Mouse (Mus musculus): ENCODE results near the gene Fdxr. TPM values are rescaled to one million over a fixed set of nuclear protein-coding genes. Genes with fewer than 3 reads are reported as not detected.

Gene Fdxr
- total RNA-seq (2014; rRNA removed) (18.6 and 26.2 TPM in 2 replicates), polyA plus RNA-seq (2015; fragmentation: Nextera tagmentation; extraction: Ambion mirVana) (14.0 and 16.4 TPM in 2 replicates)

DNA sequence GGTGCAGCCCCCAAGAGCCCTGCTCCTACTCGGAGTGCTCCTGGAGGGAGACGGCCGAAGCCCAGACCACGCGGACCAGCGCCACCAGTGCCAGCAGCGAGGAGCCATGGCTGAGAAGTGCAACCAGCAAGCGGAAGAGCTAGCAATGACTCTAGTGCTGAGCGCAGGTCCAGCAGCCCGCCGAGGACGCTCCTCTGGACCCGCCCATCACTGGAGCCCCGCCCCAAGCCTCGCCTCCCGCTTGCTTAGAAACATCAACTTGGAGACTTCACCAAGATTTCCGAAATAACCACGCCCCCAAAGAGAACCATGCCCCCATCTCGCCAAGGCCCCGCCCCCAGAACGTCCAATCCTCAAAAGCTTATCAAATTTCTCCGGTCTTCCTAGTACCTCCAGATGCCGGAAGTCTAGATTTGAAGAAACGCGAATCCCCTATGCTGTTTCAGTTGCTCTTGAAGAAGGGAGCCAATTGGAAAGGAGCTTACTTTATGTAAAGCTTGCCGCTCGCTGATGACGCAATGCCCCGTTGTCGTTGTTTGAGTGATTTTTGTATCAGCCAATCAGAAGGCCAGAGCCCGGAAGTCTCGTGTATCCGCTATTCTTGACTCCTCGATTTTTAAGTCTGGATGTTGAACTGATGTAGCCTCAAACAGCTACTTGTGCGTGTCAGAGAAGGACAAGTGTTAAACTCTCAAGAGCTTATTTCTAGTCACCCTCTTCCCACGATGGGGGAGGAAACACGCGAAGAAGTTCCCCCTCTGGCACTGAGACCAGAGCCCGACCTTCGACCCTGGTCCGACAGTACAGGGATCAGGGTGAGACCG lies at the start of gene Fdxr:
Gene Fdxr (minus strand): TSS at position 271 of the 824 bp plus-strand sequence.
- Histone ChIP-seq H3K9me3 (ENCODE audit: low read length) (no peaks in the 10 kb centered on the region), H3K9ac (peak within 1 kb of the TSS; percentile 77), H3K4me2 (ENCODE audit: low read depth) (peak within 1 kb of the TSS; percentile 79), H3K27me3 (ENCODE audit: insufficient read depth, low read length) (no peaks in the 10 kb centered on the region), H3K27ac (ENCODE audit: low read depth, low read length) (peak within 1 kb of the TSS; percentile 88), H3K36me3 (ENCODE audit: insufficient read depth) (peaks cover under 1% of the 10 kb centered on the region; the same call in 1 of the 2 replicates), H3K4me1 (ENCODE audit: insufficient read depth) (0 out of 2 replicates have a peak, but pooled peaks cover 6% of the 10 kb centered on the region), H3K4me3 (ENCODE audit: low read depth, low read length) (peak within 1 kb of the TSS; percentile 74)
- DNase-seq: peak; percentile 99
- under 1% methylated on average over 42 of the region's 42 CpGs for WGBS
- peak; percentile 48 for TF ChIP-seq CTCF (IDR thresholded peaks at IDR 0.05; ENCODE audit: low read depth)
- peak; percentile 96 for ATAC-seq

DNA sequence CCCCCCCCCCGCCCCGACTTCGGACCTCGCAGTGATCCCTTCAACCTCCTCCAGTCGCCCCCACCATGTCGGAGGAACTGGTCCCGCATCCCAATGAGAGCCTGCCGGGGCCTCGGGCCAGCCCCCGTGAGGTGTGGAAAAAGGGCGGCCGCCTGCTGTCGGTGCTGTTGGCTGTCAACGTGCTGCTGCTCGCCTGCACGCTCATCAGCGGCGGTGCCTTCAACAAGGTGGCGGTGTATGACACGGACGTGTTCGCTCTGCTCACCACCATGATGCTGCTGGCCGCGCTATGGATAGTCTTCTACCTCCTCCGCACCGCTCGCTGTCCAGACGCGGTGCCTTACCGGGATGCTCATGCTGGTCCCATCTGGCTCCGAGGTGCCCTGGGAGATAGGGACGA lies 46.5 kb upstream of the Fdxr start:
- no peak for DNase-seq
- H3K36me3 ChIP-seq (ENCODE audit: insufficient read depth): no peaks in the 10 kb centered on the region
- TF ChIP-seq CTCF (IDR thresholded peaks at IDR 0.05; ENCODE audit: low read depth): no peak
- H3K4me1 ChIP-seq (ENCODE audit: insufficient read depth): no peaks in the 10 kb centered on the region
- WGBS: 22% methylated on average over 32 of the region's 32 CpGs
- no peaks in the 10 kb centered on the region for H3K9me3 ChIP-seq (ENCODE audit: low read length)
- no peak overlapping the region for H3K4me2 ChIP-seq (ENCODE audit: low read depth)
- H3K27ac ChIP-seq (ENCODE audit: low read depth, low read length): no peak overlapping the region
- no peak for ATAC-seq
- H3K9ac ChIP-seq: no peak overlapping the region
- H3K4me3 ChIP-seq (ENCODE audit: low read depth, low read length): no peak overlapping the region
- H3K27me3 ChIP-seq (ENCODE audit: insufficient read depth, low read length): peaks cover 58% of the 10 kb centered on the region

DNA sequence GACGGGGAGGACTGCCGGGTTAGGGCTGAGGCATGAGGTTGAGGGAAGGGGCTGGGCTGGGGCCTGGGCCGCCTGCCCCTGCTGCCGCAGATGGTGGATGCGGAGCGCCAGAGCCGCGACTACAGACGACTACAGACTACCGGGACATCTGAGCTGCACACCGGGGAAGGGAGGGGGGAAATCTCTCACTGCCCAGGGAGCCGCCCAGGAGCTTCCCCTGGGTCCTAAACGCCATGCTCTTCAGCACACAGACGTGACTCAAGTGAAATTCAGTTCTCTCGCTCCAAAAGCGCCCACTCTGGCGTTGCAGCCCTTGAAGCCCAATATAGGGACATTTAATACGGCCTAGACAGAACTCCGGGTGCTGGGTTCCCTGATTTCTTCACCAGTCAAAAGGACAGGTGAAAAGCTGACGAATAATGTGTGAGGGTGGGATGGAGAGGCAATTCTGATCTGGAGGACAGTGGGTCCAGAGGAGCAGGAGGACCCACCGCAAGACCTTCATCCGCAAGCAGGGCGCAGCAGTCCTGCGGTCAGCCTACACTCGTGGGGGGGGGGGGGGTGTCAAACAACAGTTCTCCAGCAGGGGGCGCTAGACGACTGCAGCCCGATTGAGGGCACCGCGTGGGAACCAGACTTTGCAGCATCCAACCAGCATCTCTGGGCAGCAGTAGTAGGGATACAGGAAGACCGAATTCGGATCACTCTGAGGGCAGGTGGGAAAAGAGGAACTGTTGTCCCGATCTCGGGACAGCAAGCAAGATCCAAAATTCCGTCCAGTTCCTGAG lies 45.2 kb upstream of the Fdxr start, which contains the start of gene Ush1g:
Gene Ush1g (minus strand): TSS at position 136 of the 788 bp plus-strand sequence.
- Histone ChIP-seq H3K4me1 (ENCODE audit: insufficient read depth) (no peaks in the 10 kb centered on the region), H3K27me3 (ENCODE audit: insufficient read depth, low read length) (peaks cover 71% of the 10 kb centered on the region), H3K4me2 (ENCODE audit: low read depth) (peak within 1 kb of the TSS; percentile 14), H3K36me3 (ENCODE audit: insufficient read depth) (no peaks in the 10 kb centered on the region), H3K4me3 (ENCODE audit: low read depth, low read length) (peak within 1 kb of the TSS; percentile 14; the same call in 1 of the 2 replicates), H3K9ac (no peak within 1 kb of the TSS), H3K9me3 (ENCODE audit: low read length) (no peaks in the 10 kb centered on the region), H3K27ac (ENCODE audit: low read depth, low read length) (no peak within 1 kb of the TSS)
- peak; percentile 96 for TF ChIP-seq CTCF (IDR thresholded peaks at IDR 0.05; ENCODE audit: low read depth)
- DNase-seq (peak; percentile 76), ATAC-seq (peak; percentile 71)
- 4% methylated on average over 35 of the region's 35 CpGs for WGBS

DNA sequence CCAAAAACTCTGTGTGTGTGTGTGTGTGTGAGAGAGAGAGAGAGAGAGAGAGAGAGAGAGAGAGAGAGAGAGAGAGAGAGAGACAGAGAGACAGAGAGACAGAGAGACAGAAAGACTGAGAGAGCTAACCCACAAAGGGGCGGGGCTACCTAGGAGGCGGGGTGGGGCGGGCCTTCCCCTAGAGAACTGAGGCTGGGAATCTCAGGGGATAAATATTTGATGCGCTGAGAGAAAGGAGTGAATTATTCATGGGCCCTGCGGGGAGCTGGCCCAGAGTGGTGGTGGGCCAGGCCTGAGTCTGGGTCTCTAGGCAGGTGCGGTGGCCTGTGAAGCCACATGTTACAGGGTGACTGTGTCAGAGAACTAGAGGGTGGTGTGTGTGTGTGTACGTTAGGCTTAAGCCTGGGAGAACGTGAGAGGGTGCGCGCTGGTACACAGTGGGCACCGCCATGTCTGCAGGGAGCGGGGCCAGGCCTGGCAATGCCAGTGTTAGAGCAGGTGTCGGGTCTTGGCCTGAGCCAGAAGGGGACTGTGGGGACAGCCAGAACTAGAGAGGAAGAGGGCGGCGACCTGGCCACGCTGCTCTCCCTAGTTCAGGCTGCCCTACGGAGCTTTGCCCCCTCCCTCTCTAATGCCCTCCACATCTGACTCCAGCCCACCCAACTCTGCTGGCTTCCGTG lies 43.0 kb upstream of the Fdxr start:
- no peak overlapping the region for H3K4me3 ChIP-seq (ENCODE audit: low read depth, low read length)
- ATAC-seq (no peak), DNase-seq (no peak)
- no peaks in the 10 kb centered on the region for H3K4me1 ChIP-seq (ENCODE audit: insufficient read depth)
- H3K9ac ChIP-seq: no peak overlapping the region
- H3K36me3 ChIP-seq (ENCODE audit: insufficient read depth): no peaks in the 10 kb centered on the region
- TF ChIP-seq CTCF (IDR thresholded peaks at IDR 0.05; ENCODE audit: low read depth): no peak
- no peaks in the 10 kb centered on the region for H3K9me3 ChIP-seq (ENCODE audit: low read length)
- 14% methylated on average over 18 of the region's 18 CpGs for WGBS
- H3K27me3 ChIP-seq (ENCODE audit: insufficient read depth, low read length): peaks cover 91% of the 10 kb centered on the region
- no peak overlapping the region for H3K4me2 ChIP-seq (ENCODE audit: low read depth)
- no peak overlapping the region for H3K27ac ChIP-seq (ENCODE audit: low read depth, low read length)

DNA sequence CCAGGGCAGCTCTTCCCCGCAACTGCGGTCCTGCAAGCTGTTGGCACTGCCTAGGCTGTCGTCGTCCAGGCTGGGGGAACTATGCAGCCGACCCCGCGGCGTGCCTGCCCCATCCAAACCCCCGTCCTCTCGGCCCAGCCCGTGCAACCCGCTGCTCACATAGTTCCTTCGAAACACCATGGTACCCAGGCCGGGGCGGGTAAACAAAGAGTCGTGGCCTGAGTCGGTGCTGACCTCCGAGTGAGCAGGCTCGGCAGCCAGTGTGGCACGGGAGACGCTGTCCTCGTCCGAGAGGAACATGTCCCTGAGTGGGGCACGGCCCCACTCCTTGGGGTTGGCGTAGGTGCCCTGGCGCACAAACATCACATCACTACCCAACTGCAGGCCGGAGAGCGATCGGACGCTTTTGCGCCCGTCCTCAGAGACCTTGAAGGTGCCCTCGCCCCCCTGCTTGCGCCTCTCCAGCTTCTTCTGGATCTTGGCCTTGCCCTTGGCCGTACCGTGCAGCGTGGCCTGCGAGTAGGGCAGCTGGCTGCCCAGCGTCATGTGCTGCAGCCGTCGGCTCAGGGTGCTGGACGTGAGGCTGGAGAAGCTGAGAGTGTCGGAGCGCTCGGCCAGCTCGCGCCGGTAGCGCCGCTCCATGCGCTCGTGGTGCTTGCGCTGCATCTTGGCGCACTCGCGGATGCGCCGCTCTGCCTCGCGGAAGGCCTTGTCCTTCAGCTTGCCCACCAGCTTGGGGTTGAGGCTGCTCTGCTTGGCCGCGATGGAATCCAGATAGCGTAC lies 41.6 kb upstream of the Fdxr start:
- Histone ChIP-seq H3K4me1 (ENCODE audit: insufficient read depth) (no peaks in the 10 kb centered on the region), H3K4me3 (ENCODE audit: low read depth, low read length) (no peak overlapping the region; the same call in 1 of the 2 replicates), H3K9ac (no peak overlapping the region), H3K27me3 (ENCODE audit: insufficient read depth, low read length) (peaks cover 86% of the 10 kb centered on the region), H3K9me3 (ENCODE audit: low read length) (no peaks in the 10 kb centered on the region), H3K27ac (ENCODE audit: low read depth, low read length) (no peak overlapping the region), H3K36me3 (ENCODE audit: insufficient read depth) (no peaks in the 10 kb centered on the region), H3K4me2 (ENCODE audit: low read depth) (no peak overlapping the region)
- DNase-seq (peak; percentile 24), ATAC-seq (no peak)
- WGBS: 3% methylated on average over 63 of the region's 63 CpGs
- TF ChIP-seq CTCF (IDR thresholded peaks at IDR 0.05; ENCODE audit: low read depth): no peak

DNA sequence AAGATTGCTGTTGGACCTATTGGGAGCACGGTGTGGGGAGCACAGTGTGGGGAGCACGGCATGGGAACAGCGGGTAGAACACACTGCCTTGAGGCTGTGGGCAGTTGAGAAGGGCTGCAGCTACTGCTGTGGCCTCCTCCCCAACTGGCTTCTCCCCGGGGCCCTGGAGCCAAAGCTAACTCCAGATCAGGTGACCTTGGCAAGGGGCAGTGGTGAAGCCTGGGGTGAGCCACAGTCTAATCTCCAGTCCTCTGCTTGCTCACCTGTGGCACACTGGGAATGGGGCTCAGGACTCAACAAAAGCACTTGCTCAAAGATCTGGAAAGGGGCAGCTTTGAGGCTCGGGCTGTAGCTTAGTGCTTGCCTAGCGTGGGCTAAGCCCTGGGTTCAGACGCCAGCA lies 40.4 kb upstream of the Fdxr start:
- TF ChIP-seq CTCF (IDR thresholded peaks at IDR 0.05; ENCODE audit: low read depth): no peak
- no peak for DNase-seq
- H3K9ac ChIP-seq: no peak overlapping the region
- H3K27me3 ChIP-seq (ENCODE audit: insufficient read depth, low read length): peaks cover 74% of the 10 kb centered on the region
- no peak for ATAC-seq
- no peaks in the 10 kb centered on the region for H3K9me3 ChIP-seq (ENCODE audit: low read length)
- no peaks in the 10 kb centered on the region for H3K36me3 ChIP-seq (ENCODE audit: insufficient read depth)
- H3K4me3 ChIP-seq (ENCODE audit: low read depth, low read length): no peak overlapping the region
- H3K4me2 ChIP-seq (ENCODE audit: low read depth): no peak overlapping the region
- no peak overlapping the region for H3K27ac ChIP-seq (ENCODE audit: low read depth, low read length)
- no peaks in the 10 kb centered on the region for H3K4me1 ChIP-seq (ENCODE audit: insufficient read depth)
- 48% methylated on average over 7 of the region's 7 CpGs for WGBS

Measured in forebrain, postnatal 0 days (tissue).